Mouse (Mus musculus) neural tube, embryonic 14.5 days (tissue): ENCODE results near the gene Sumo3. TPM values are rescaled to one million over a fixed set of nuclear protein-coding genes. Genes with fewer than 3 reads are reported as not detected.
A peak's percentile ranks its signal among the peaks of the same experiment; 100 is the strongest.

Experiments
- ATAC-seq: fragments of 200-750 bp; cut with Nextera tagmentation; 2 replicates; pipeline ENCODE4 v1.8.0; 2017; ENCODE audit warnings: low read depth, mild to moderate bottlenecking, moderate TSS enrichment, moderate library complexity
- H3K27ac ChIP-seq: fragments of 300-500 bp; sonication (generic); 2 replicates; pipeline ENCODE4 v1.5.1; 2014; ENCODE audit warnings: low read depth, mild to moderate bottlenecking, control low read depth, low read length, moderate library complexity, mixed read lengths
- H3K27me3 ChIP-seq: fragments of 300-500 bp; sonication (generic); 2 replicates; pipeline ENCODE4 v1.6.1; 2014; ENCODE audit warnings: low read length; ENCODE audit not compliant: control insufficient read depth, insufficient read depth
- H3K36me3 ChIP-seq: fragments of 300-500 bp; sonication (generic); 2 replicates; pipeline ENCODE4 v1.6.1; 2014; ENCODE audit warnings: low read length, mixed read lengths; ENCODE audit not compliant: control insufficient read depth, insufficient read depth
- H3K4me1 ChIP-seq: fragments of 300-500 bp; sonication (generic); 2 replicates; pipeline ENCODE4 v1.6.1; 2014; ENCODE audit warnings: low read length; ENCODE audit not compliant: control insufficient read depth, insufficient read depth
- H3K4me2 ChIP-seq: fragments of 300-500 bp; sonication (generic); 2 replicates; pipeline ENCODE4 v1.6.1; 2014; ENCODE audit warnings: mild to moderate bottlenecking, low read depth, low read length, control low read depth
- H3K4me3 ChIP-seq: fragments of 300-500 bp; sonication (generic); 2 replicates; pipeline ENCODE4 v1.5.1; 2014; ENCODE audit warnings: low read depth, low read length, control low read depth, mixed read lengths
- H3K9ac ChIP-seq: fragments of 300-500 bp; sonication (generic); replicated peaks from 2 replicates; pipeline ENCODE4 v1.6.1; 2014; ENCODE audit warnings: low read depth, mild to moderate bottlenecking, control low read depth, low read length, mixed read lengths
- H3K9me3 ChIP-seq: fragments of 300-500 bp; sonication (generic); 2 replicates; pipeline ENCODE4 v1.6.1; 2016; ENCODE audit warnings: low read length; ENCODE audit not compliant: control insufficient read depth
- WGBS: fragments of 180-500 bp; shearing (Covaris S2); extraction: QIAGEN DNeasy Blood & Tissue Kit; methylation state at CpG from one replicate; pipeline ENCODE4 v1.1.7; 2014; 5-methylcytosine and 5-hydroxymethylcytosine counted together
- polyA plus RNA-seq: library from polyadenylated mRNA; unstranded; fragments of >200 nt; fragmentation: Nextera tagmentation; extraction: Ambion mirVana; gene quantifications from 2 replicates; pipeline ENCODE4 v1.2.1, GENCODE M21; 2014

Sumo3 gene
- polyA plus RNA-seq = 214 and 240 TPM in 2 replicates

DNA sequence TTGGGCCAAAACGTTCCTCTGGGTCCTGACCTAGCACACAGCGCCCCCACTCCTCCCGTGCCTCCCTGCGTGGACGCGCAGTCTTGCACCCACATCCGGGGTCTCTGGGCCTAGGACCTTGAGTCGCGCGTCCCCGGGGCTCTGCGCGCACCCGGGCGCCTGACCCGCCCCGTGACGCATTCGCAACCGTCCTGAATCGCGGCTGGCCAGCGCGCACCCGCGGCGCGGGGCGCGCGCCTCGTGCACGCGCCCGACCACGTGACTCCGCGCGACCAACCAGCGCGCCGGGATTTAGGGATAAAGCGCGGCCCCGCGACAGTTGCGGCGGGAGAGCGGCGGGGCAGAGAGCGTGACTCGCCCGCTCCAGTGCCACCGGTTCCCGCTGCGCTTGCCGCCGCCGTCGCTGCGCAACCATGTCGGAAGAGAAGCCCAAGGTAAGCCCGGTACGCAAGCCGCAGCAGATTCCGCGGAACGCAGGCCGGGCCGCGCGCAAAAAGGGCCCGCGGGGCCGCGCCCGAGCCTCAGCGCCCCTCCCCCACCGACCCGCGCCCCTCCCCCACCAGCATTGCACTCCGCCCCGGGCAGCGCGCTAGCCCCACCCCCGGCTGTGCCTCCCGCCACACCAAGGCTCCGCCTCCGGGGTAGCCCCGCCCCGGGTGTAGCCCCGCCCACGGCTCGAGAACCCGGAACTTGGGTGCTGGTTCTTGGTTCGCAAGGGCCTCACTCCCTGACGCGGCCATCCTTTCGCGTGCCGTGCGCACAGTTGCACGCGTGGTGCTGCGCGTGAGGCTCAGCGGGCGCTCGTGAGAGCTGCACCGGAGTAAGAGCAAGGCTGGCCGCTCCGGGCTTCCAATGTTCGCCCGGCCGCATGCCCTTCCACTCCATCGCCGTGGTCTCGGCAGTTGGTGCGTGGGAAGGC lies at the start of gene Sumo3, which contains the start of gene Gm49325:
Sumo3 (plus strand) TSS at position 190 of the 919 bp plus-strand sequence.
Gm49325 (plus strand) TSS at position 290 of the 919 bp plus-strand sequence.
- peaks cover 8% of the 10 kb centered on the region; the same call in 1 of the 2 replicates for H3K36me3 ChIP-seq
- peak; percentile 84 for ATAC-seq
- H3K4me1 ChIP-seq = peaks cover 13% of the 10 kb centered on the region
- H3K9ac ChIP-seq = peak within 1 kb of the TSS; percentile 62
- no peaks in the 10 kb centered on the region for H3K9me3 ChIP-seq
- peak within 1 kb of the TSS; percentile 61 for H3K4me3 ChIP-seq
- WGBS = 1% methylated on average over 103 of the region's 119 CpGs
- H3K27me3 ChIP-seq = no peaks in the 10 kb centered on the region
- H3K27ac ChIP-seq = peak within 1 kb of the TSS; percentile 96
- peak within 1 kb of the TSS; percentile 68 for H3K4me2 ChIP-seq

DNA sequence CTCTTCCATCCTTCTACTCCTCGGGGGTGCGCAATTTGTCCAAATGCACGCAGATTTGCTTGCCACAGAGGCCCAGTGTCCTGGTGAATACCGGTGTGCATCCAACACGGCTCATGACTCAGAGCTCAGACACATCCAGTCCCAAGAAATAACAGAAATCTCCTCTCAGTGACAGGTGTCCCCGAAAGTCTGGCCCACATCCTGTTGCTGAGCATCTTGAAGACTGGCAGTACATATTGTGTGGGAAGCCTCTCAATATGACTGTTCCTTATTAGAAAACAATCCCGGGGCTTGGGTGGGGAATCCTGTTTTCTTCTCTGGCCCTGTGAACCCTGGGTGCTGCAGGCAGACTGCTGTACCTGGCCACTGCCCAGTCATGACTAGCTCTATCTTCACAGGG lies 49.3 kb upstream of the Sumo3 start:
- 92% methylated on average over 7 of the region's 7 CpGs for WGBS
- Histone ChIP-seq H3K36me3 (no peaks in the 10 kb centered on the region), H3K27ac (no peak overlapping the region), H3K27me3 (no peaks in the 10 kb centered on the region), H3K4me1 (no peaks in the 10 kb centered on the region), H3K4me2 (no peak overlapping the region), H3K4me3 (no peak overlapping the region), H3K9ac (no peak overlapping the region), H3K9me3 (no peaks in the 10 kb centered on the region)
- no peak for ATAC-seq

DNA sequence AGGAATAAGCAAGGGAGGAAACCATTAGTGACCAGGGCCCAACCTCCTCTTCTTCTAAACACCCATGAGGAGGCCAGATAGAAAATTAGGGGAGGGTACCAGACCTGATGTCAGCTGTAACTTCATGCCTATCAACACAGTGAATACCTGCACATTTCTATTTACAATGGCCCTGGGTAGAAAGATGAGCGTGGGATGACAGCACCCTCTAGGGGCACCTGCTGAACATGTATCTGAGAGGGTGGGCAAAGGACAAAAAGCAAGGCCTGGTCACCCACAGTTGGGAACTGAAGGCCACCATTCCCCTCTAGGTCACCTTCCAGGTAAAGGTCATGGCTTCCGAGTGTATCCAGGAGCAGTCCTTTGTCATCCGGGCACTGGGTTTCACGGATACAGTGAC lies 48.3 kb upstream of the Sumo3 start:
- no peak overlapping the region for H3K4me2 ChIP-seq
- ATAC-seq = no peak
- H3K9me3 ChIP-seq = no peaks in the 10 kb centered on the region
- H3K4me3 ChIP-seq = no peak overlapping the region
- no peak overlapping the region for H3K9ac ChIP-seq
- H3K27me3 ChIP-seq = no peaks in the 10 kb centered on the region
- H3K4me1 ChIP-seq = no peaks in the 10 kb centered on the region
- WGBS = 87% methylated on average over 4 of the region's 4 CpGs
- H3K27ac ChIP-seq = no peak overlapping the region
- no peaks in the 10 kb centered on the region for H3K36me3 ChIP-seq

DNA sequence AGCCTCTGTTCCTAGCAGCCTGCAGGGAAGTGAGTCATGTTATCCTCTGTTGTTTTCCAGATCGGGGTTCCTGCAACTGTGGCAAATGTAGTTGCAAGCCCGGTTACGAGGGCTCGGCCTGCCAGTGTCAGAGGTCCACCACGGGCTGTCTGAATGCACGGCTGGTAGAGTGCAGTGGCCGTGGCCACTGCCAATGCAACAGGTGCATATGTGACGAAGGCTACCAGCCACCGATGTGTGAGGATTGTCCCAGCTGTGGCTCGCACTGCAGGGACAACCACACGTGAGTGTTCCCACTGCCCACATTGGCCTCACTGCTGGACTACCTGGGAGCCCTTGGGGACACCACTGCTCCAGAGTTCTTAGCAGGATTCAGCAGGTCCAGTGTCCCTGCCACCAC lies 45.8 kb upstream of the Sumo3 start:
- Histone ChIP-seq H3K9ac (no peak overlapping the region), H3K4me1 (no peaks in the 10 kb centered on the region), H3K27ac (no peak overlapping the region), H3K4me3 (no peak overlapping the region), H3K4me2 (no peak overlapping the region), H3K36me3 (no peaks in the 10 kb centered on the region), H3K9me3 (no peaks in the 10 kb centered on the region), H3K27me3 (no peaks in the 10 kb centered on the region)
- ATAC-seq = no peak
- WGBS = 92% methylated on average over 10 of the region's 11 CpGs

DNA sequence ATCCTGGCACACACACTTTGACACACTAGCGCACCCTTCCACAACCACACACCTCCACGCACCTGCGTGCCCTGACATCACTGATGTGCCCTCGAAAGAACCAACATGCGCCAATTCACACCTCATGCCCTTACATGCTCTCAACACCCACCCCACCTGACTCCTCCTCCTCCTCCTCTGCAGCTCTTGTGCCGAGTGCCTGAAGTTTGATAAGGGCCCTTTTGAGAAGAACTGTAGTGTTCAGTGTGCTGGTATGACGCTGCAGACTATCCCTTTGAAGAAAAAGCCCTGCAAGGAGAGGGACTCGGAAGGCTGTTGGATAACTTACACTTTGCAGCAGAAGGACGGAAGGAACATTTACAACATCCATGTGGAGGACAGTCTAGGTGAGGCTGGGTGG lies 45.1 kb upstream of the Sumo3 start:
- WGBS = 94% methylated on average over 9 of the region's 9 CpGs
- no peak overlapping the region for H3K4me2 ChIP-seq
- H3K9me3 ChIP-seq = no peaks in the 10 kb centered on the region
- H3K9ac ChIP-seq = no peak overlapping the region
- no peaks in the 10 kb centered on the region for H3K4me1 ChIP-seq
- H3K27me3 ChIP-seq = no peaks in the 10 kb centered on the region
- H3K27ac ChIP-seq = no peak overlapping the region
- no peak overlapping the region for H3K4me3 ChIP-seq
- H3K36me3 ChIP-seq = no peaks in the 10 kb centered on the region
- ATAC-seq = no peak

DNA sequence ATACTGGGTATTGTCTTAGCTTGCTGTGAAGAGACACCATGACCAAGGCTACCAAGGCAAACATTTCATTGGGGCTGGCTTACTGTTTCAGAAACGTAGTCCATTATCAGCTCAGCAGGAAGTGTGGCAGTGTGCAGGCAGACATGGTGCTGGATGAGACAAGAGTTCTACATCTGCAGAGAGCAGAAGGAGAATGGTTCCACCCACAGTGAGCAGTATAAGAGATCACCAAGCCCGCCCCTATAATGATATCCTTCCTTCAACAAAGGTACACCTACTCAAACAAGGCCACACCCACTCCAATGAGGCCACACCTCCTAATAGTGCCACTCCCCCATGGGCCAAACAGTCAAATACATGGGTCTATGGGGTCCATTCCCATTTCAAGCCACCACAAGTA lies 44.4 kb upstream of the Sumo3 start:
- H3K27ac ChIP-seq = no peak overlapping the region
- WGBS = 68% methylated on average over 2 of the region's 2 CpGs
- no peak overlapping the region for H3K4me2 ChIP-seq
- H3K9me3 ChIP-seq = no peaks in the 10 kb centered on the region
- H3K27me3 ChIP-seq = no peaks in the 10 kb centered on the region
- H3K4me3 ChIP-seq = no peak overlapping the region
- no peaks in the 10 kb centered on the region for H3K36me3 ChIP-seq
- no peak overlapping the region for H3K9ac ChIP-seq
- H3K4me1 ChIP-seq = no peaks in the 10 kb centered on the region
- ATAC-seq = no peak

DNA sequence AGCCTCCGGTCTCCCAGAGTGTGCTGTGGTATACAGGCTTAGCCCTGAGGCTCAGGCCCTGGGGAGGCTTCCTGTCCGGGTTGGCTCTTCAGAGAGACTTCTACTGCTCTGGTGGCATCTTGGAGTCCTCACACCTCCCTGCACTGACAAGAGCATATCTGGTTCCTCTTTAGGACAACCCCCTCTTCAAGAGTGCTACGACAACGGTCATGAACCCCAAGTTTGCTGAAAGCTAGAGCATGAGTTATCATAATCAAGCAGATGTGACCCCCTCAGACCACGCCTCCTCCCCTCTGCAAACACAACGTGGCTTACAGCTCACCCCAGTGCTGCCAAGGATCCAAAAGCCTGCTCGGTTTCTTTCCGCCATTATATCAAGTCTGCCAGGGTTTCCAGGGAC lies 40.9 kb upstream of the Sumo3 start:
- H3K36me3 ChIP-seq = no peaks in the 10 kb centered on the region
- WGBS = 81% methylated on average over 8 of the region's 8 CpGs

DNA sequence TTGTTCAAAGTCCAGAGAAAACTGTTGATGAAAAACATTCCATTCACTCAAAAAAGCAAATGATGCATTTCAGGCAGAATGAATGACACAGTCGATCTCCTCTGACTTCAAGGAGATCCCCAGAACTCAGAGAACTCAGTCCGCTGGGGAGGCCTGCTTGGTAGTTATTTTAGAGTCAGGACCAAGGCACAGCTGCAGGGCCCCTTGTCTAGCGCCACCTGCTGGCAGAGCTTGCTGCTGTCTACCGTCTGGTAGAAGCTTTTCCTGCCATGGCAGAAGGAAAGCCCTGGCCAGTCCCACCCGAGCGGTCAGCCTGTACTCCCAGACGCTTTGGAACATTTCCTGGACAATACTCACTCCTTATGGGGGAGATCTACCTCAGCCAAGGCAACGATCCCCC lies 39.2 kb upstream of the Sumo3 start:
- Histone ChIP-seq H3K4me1 (no peaks in the 10 kb centered on the region), H3K27ac (no peak overlapping the region), H3K4me3 (no peak overlapping the region), H3K9me3 (no peaks in the 10 kb centered on the region), H3K36me3 (no peaks in the 10 kb centered on the region), H3K27me3 (no peaks in the 10 kb centered on the region), H3K9ac (no peak overlapping the region), H3K4me2 (no peak overlapping the region)
- 30% methylated on average over 8 of the region's 8 CpGs for WGBS
- no peak for ATAC-seq

More for the DNA sequence above, 40.9 kb upstream of the Sumo3 start:
- Histone ChIP-seq H3K4me1 (no peaks in the 10 kb centered on the region), H3K27me3 (no peaks in the 10 kb centered on the region), H3K9me3 (no peaks in the 10 kb centered on the region), H3K9ac (no peak overlapping the region), H3K27ac (no peak overlapping the region), H3K4me2 (no peak overlapping the region), H3K4me3 (no peak overlapping the region)
- no peak for ATAC-seq

DNA sequence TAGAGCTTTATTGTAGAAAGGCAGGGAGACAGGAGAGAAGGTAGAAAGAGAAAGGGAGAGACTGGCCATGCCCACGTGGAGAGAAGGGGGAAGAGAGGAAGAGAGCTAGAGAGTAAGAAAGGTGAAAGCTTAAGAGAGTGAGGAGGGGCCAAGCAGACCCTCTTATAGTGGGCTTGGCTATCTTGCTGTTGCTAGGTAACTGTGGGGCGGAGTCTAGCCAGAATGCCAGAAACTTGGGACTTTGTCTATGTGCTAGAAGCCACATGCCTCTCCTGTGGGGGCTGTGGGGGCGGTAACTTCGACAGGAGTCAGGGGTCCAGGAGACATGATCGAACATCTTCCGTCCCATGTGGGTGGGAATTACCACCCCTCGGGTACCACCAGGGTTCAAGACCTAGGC lies 36.4 kb upstream of the Sumo3 start:
- Histone ChIP-seq H3K27ac (no peak overlapping the region), H3K4me3 (no peak overlapping the region), H3K9ac (no peak overlapping the region), H3K4me2 (no peak overlapping the region), H3K9me3 (no peaks in the 10 kb centered on the region), H3K27me3 (no peaks in the 10 kb centered on the region), H3K36me3 (no peaks in the 10 kb centered on the region), H3K4me1 (no peaks in the 10 kb centered on the region)
- ATAC-seq = no peak
- 47% methylated on average over 7 of the region's 7 CpGs for WGBS
